Mouse (Mus musculus) lung, postnatal 0 days (tissue): Measurements from ENCODE around the gene Cnst.

Source experiments
- CTCF ChIP-seq: IDR thresholded peaks from 2 replicates; pipeline ENCODE4 v1.5.1; 2016; ENCODE audit warnings: antibody characterized with exemption, mild to moderate bottlenecking
- EP300 ChIP-seq: IDR thresholded peaks from 2 replicates; pipeline ENCODE4 v1.6.1; 2016; ENCODE audit warnings: antibody characterized with exemption, mild to moderate bottlenecking, control low read depth

DNA sequence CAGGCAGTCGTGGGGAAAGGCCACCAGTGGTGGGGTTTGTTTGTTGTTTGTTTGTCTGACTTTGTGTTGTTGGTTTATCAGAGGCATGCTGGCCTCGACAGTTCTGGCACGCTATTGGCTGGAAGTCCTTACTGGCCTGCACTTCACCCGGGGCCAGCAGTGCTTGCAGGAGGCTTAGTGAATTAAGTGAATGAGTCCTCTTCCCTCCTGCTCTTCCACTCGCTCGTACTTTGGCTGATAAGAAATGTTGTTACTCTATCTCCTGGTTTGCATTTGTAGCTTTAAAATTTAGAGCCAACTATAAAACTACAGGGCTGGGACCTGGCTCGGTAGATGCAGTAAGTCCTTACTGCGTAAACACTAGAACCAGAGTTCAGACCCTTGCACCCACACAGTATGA, 34.0 kb downstream of the Cnst start:
- TF ChIP-seq CTCF (no peak), EP300 (no peak)
